ENCODE assay signal across 26 mouse cellular contexts in the genomic region with DNA sequence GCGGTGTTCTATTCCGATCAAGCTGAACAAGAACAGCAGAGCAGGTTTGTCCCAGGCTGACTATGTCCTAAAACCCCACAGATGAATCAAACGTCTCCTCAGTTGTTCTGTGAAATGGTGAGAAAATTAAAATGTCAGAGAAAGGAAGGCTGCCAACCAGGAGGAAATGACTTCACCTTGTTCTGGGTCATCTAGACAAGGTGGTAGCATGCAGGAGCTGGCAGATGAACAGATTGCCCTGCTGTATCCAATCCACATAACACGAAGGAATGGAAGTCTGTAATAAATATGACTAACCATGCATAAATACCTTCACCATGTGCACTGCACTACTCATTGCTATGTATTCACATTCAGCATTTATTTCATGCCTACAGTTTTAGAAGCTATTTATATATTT.
DNase-seq lines count a peak whose midpoint lies in the region; TF ChIP-seq lines count a peak whose summit lies in the region.
"Had no signal": no experiment of that assay in that cellular context is flagged by ENCODE, and none has a peak within 500 bp of the region (broad histone marks: within the 10 kb centered on the region; RNA-seq: fewer than 3 reads in every experiment).

No protein-coding gene starts in this region.

- no peak for DNase-seq in layer of hippocampus, adult 2 months (ENCODE audit: low spot score in 2 of 2)
- DNase-seq in layer of hippocampus, postnatal 14 days (ENCODE audit: low spot score in 2 of 2) = no peak
- peak; percentile 67 for DNase-seq in cerebellum, adult 11-12 months
- DNase-seq in cerebellum, adult 9-11 months = peak; percentile 72
- DNase-seq in urinary bladder, postnatal 4 days (ENCODE audit: low spot score in 2 of 2) = no peak
- DNase-seq in midbrain, embryonic 10.5 days (ENCODE audit: low spot score) = no peak
- DNase-seq in testis, postnatal 10 days (ENCODE audit: low spot score) = no peak
- DNase-seq: adrenal gland, postnatal 10 days; forebrain, postnatal 0 days; gastrocnemius, postnatal 14 days; kidney, adult 2 months; layer of hippocampus, adult 9-11 months; midbrain, embryonic 14.5 days; right cerebral cortex, postnatal 4 days; thymus, postnatal 4 days had no signal

- H3K9me3 ChIP-seq in midbrain, embryonic 10.5 days (replicated peaks) = no peaks in the 10 kb centered on the region
- H3K9me3 ChIP-seq: embryonic facial prominence, embryonic 10.5 days; embryonic facial prominence, embryonic 15.5 days; forebrain, embryonic 12.5 days; intestine, embryonic 15.5 days; limb, embryonic 13.5 days; neural tube, embryonic 15.5 days had no signal

- no peaks in the 10 kb centered on the region for H3K27me3 ChIP-seq in midbrain, embryonic 10.5 days (ENCODE audit: low read depth, poor library complexity, severe bottlenecking)
- H3K27me3 ChIP-seq: embryonic facial prominence, embryonic 15.5 days; forebrain, embryonic 12.5 days; intestine, embryonic 15.5 days; limb, embryonic 13.5 days; neural tube, embryonic 15.5 days had no signal

- TF ChIP-seq POLR2A in cortical plate, adult 2 months (IDR thresholded peaks at IDR 0.05; ENCODE audit: extremely low read depth, insufficient read depth, low read length) = no peak

- peaks cover 4% of the 10 kb centered on the region; the same call in 1 of the 2 replicates for H3K4me1 ChIP-seq in cortical plate, adult 2 months (ENCODE audit: control insufficient read depth, insufficient read depth, low read length)
- H3K4me1 ChIP-seq in midbrain, embryonic 10.5 days = no peaks in the 10 kb centered on the region
- H3K4me1 ChIP-seq: embryonic facial prominence, embryonic 10.5 days; embryonic facial prominence, embryonic 15.5 days; forebrain, embryonic 12.5 days; intestine, embryonic 15.5 days; limb, embryonic 13.5 days; neural tube, embryonic 15.5 days had no signal

- H3K27ac ChIP-seq in layer of hippocampus, adult 2 months = peak overlapping the region; percentile 56
- H3K27ac ChIP-seq in cortical plate, adult 2 months (ENCODE audit: insufficient read depth, low read length) = peak overlapping the region; percentile 72; the same call in 1 of the 2 replicates
- no peak overlapping the region for H3K27ac ChIP-seq in midbrain, embryonic 10.5 days (replicated peaks)
- H3K27ac ChIP-seq: embryonic facial prominence, embryonic 10.5 days; embryonic facial prominence, embryonic 15.5 days; forebrain, embryonic 12.5 days; hindbrain, postnatal 0 days; intestine, embryonic 15.5 days; kidney, postnatal 0 days; limb, embryonic 13.5 days; macrophage; neural tube, embryonic 15.5 days; stomach, postnatal 0 days had no signal

- H3K4me3 ChIP-seq in layer of hippocampus, adult 2 months = no peak overlapping the region
- no peak overlapping the region for H3K4me3 ChIP-seq in cortical plate, adult 2 months (ENCODE audit: insufficient read depth, low read length)
- no peak overlapping the region for H3K4me3 ChIP-seq in midbrain, embryonic 10.5 days
- H3K4me3 ChIP-seq: embryonic facial prominence, embryonic 10.5 days; embryonic facial prominence, embryonic 15.5 days; forebrain, embryonic 12.5 days; intestine, embryonic 15.5 days; limb, embryonic 13.5 days; neural tube, embryonic 15.5 days had no signal

- TF ChIP-seq CTCF in layer of hippocampus, adult 2 months (conservative IDR thresholded peaks at IDR 0.05) = no peak
- TF ChIP-seq CTCF in cortical plate, adult 2 months (IDR thresholded peaks at IDR 0.05; ENCODE audit: extremely low read depth, insufficient read depth, low read length) = no peak

- H3K36me3 ChIP-seq in midbrain, embryonic 10.5 days = no peaks in the 10 kb centered on the region
- H3K36me3 ChIP-seq: embryonic facial prominence, embryonic 10.5 days; embryonic facial prominence, embryonic 15.5 days; forebrain, embryonic 12.5 days; intestine, embryonic 15.5 days; limb, embryonic 13.5 days had no signal

- whole genome bisulfite sequencing in midbrain, embryonic 10.5 days = 84% methylated on average over 4 of the region's 4 CpGs

Comparison
In these comparisons a context has a peak if more than half of its experiments do, and no peak if none do; other contexts are left out.
1. DNase-seq: peak in cerebellum, adult 11-12 months (single experiment) and cerebellum, adult 9-11 months (single experiment); none in layer of hippocampus, adult 2 months (0 of 2), layer of hippocampus, postnatal 14 days (0 of 2), urinary bladder, postnatal 4 days (0 of 2), midbrain, embryonic 10.5 days (single experiment) and testis, postnatal 10 days (single experiment).